Mouse (Mus musculus) subcutaneous adipose tissue, adult 2 months (tissue): ENCODE measurements around the gene Bpifb3. TPM values are rescaled to one million over a fixed set of nuclear protein-coding genes. Genes with fewer than 3 reads are reported as not detected.

Source experiments
- polyA plus RNA-seq: library from polyadenylated mRNA; depleted of rRNA; stranded (reverse); fragments of >200 nt; gene quantifications from 2 replicates; pipeline ENCODE4 v1.2.3, GENCODE M21; 2012; ENCODE audit warnings: low replicate concordance; rRNA removed

Bpifb3 gene
- polyA plus RNA-seq: 0.06 TPM in 1 of 2 replicates, not detected in the other

DNA sequence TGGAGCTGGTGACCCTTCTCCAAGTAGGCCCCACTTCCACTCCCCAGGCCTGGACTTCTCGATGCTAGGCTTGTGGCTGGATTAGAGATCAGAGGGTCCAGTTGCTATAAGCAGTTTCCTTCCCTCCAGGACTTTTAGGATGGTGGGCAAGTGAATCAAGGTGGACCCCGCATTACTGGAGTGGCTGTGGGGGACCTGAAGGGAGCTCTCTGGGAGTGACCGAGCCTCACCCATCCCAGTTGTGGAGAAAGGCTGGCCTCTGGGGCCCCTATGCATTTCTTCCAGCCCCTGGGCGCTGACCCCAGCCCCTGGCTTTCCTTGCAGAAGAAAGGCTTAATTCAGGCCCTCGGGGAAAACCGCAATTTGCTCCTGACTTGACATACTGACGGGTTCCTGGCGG lies at the start of gene Bpifb3:
Gene Bpifb3, plus strand, starts transcription at position 301 of the 400 bp plus-strand sequence.

DNA sequence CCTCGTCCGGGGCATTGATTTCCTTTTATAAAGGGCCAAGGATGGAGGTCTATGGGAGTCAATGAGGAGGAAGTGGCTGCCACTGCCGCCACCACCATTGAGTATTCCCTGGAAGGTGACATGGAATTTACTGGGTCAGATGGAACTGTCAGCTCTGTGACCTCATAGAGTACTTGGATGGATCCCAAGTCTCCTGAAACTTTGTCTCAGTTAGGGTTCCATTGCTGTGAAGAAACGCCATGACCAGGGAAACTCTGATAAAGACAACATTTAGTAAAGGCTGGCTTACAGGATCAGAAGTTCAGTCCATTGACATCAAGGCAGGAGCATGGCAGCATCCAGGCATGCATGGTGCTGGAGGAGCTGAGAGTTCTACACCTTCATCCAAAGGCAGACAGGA lies 47.0 kb upstream of the Bpifb3 start, which contains the start of gene Sun5:
Gene Sun5, minus strand, starts transcription at position 101 of the 400 bp plus-strand sequence.

DNA sequence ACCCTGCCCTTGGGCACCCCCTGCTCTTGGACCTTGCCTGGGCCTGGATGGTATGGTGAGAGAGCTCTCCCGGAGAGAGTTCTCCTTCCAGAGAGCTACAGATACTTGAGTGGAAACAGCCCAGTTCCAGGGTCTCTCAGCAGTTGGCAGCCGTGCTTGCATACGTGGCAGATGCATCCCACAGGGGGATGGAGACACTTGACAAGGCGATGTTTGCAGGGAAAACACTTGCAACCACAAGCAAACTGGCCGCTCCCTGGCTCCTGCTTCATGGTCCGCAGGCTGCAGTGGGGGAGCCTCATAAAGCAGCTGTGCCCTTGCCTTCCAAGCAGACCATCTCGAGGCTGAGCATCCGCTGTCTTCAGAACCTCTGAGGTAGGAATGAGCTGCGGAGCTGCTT lies 43.3 kb upstream of the Bpifb3 start, which contains the start of gene Bpifb2:
Gene Bpifb2, plus strand, starts transcription at position 301 of the 400 bp plus-strand sequence.

DNA sequence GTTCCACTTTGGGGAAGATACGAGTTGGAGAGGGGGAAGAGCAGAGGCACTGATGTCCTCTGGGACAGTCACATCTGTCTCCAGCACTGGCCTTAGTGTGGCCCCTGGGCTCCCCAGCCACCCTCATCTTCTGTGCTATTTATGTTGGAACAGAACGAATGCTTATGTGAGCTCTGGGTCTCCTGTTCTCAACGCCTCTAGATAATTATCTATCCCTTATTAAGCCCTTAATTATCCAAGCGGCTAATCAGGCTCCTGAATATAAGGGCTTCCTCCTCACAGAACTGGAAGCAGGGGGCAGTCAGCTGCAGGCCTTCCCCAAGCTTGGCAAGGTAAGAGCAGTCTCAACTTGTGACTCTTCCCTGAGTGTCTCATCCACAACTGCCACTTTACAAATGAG lies 17.9 kb upstream of the Bpifb3 start, which contains the start of gene Bpifb6:
Gene Bpifb6, plus strand, starts transcription at position 301 of the 400 bp plus-strand sequence.

DNA sequence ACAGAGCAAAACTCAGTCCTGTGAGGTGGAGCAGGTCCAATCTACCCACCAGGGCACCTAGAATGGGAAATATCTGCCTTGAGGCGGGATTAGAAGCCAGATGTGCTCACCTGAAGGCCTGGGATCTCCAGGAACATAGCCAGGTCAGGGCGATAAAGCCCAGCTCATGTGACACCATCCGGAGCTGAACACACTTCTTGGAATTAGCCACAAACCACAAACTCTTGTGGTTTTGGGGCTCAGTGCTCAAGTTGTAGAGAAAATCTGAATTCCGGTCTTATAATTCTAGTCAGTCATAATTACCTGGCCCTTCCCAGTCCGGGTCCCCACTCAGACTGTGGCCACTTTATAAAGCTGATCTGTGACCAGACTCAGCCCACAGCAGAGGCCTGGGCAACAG lies 19.8 kb downstream of the Bpifb3 start, which contains the start of gene Bpifb4:
Gene Bpifb4, plus strand, starts transcription at position 370 of the 400 bp plus-strand sequence.

DNA sequence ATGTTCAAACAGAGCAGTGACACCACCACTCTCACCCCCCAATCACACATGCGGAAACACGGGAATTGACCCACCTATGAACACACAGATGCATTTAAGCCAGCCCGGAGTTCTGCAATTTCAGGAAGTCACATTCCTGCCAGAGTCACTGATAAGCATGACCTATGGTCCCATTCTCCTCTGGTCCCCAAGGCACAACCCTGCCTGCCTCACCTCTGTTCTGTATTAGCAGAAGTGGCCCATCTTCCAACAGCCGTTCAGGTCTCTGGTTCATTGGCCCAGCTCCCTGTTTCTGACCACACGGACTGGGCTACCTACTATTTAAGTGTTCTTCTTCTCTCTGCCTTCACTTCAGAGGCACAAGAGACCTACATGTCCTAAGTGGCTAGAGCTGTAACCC lies 56.6 kb downstream of the Bpifb3 start, which contains the start of gene Bpifa6:
Gene Bpifa6, plus strand, starts transcription at position 364 of the 400 bp plus-strand sequence.

Other genes starting within 250 kb of the Bpifb3 start
- not detected in 2 replicates for gene Dnmt3c, start 221.6 kb upstream of the Bpifb3 start, polyA plus RNA-seq
- gene Mapre1, start 177.0 kb upstream of the Bpifb3 start, polyA plus RNA-seq: 13.2 and 16.4 TPM in 2 replicates
- gene Efcab8, start 138.3 kb upstream of the Bpifb3 start, polyA plus RNA-seq: 1.1 and 2.4 TPM in 2 replicates
- not detected in 2 replicates for gene Sun5, start 47.1 kb upstream of the Bpifb3 start, polyA plus RNA-seq
- gene Bpifb2, start 43.2 kb upstream of the Bpifb3 start, polyA plus RNA-seq: not detected in 2 replicates
- gene Bpifb6, start 17.8 kb upstream of the Bpifb3 start, polyA plus RNA-seq: 0.09 and 2.1 TPM in 2 replicates
- gene Bpifb4, start 20.0 kb downstream of the Bpifb3 start, polyA plus RNA-seq: not detected in 2 replicates
- not detected in 2 replicates for gene Bpifa6, start 56.7 kb downstream of the Bpifb3 start, polyA plus RNA-seq
- not detected in 2 replicates for gene Bpifa2, start 90.0 kb downstream of the Bpifb3 start, polyA plus RNA-seq
- not detected in 2 replicates for gene Bpifa3, start 212.1 kb downstream of the Bpifb3 start, polyA plus RNA-seq
- gene Bpifa1, start 224.7 kb downstream of the Bpifb3 start, polyA plus RNA-seq: 0.10 TPM in 1 of 2 replicates, not detected in the other
- gene Bpifa5, start 244.4 kb downstream of the Bpifb3 start, polyA plus RNA-seq: not detected in 2 replicates